Mouse (Mus musculus): ENCODE results near the gene Smlr1. TPM values are rescaled to one million over a fixed set of nuclear protein-coding genes. Genes with fewer than 3 reads are reported as not detected.

The Smlr1 gene
- total RNA-seq, 2 experiments from 2014 or later: not detected

GRCm38 (mm10) chr10:25499323-25500071 is 36.6 kb downstream of the Smlr1 start:
- DNase-seq: no peak

GRCm38 (mm10) chr10:25488456-25488855 is 47.6 kb downstream of the Smlr1 start:
- peak; percentile 22 for DNase-seq

DNA sequence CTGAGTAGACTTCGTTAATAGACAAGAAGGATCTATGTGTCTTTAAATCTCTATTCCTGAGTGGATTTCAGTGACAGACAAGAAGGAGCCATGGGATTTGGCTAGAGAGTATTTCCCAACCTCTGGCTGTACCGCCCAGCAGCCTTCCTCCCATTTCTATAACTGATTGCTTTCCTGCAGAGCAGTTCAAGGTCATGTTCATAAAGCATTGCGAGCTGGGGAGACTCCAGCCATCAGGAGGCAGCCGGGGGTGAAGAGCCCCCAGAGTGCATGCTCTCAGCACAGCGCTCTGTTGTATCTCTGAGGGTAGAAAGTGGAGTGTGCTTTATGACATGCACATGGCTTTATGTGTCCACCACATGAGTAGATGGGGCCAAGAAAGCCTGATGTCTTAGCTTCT is 53.3 kb downstream of the Smlr1 start:
- no peak for DNase-seq

GRCm38 (mm10) chr10:25479716-25480115 is 56.4 kb downstream of the Smlr1 start:
- no peak for DNase-seq

Other genes starting within 250 kb of the Smlr1 start
- gene Akap7, start 228.4 kb downstream of the Smlr1 start, total RNA-seq (2021): 10 to 100 TPM; 19.7 to 21.5 TPM
- gene Epb41l2, start 176.5 kb downstream of the Smlr1 start, total RNA-seq (2021): 10 to 100 TPM; 34.5 to 41.4 TPM

All from gastrocnemius, postnatal 25 days (tissue).